Mouse (Mus musculus) T-helper 1 cell (primary cell): ENCODE measurements around the gene Hist1h1c.

Experiments used
- in situ Hi-C: fragments of 300-600 bp; cut with MboI, MseI; formaldehyde crosslinking; loops from one replicate; pipeline ENCODE4 v1.15.1; 2025; ENCODE audit warnings: high pct_unique_total_duplicates

Gene Hist1h1c

DNA sequence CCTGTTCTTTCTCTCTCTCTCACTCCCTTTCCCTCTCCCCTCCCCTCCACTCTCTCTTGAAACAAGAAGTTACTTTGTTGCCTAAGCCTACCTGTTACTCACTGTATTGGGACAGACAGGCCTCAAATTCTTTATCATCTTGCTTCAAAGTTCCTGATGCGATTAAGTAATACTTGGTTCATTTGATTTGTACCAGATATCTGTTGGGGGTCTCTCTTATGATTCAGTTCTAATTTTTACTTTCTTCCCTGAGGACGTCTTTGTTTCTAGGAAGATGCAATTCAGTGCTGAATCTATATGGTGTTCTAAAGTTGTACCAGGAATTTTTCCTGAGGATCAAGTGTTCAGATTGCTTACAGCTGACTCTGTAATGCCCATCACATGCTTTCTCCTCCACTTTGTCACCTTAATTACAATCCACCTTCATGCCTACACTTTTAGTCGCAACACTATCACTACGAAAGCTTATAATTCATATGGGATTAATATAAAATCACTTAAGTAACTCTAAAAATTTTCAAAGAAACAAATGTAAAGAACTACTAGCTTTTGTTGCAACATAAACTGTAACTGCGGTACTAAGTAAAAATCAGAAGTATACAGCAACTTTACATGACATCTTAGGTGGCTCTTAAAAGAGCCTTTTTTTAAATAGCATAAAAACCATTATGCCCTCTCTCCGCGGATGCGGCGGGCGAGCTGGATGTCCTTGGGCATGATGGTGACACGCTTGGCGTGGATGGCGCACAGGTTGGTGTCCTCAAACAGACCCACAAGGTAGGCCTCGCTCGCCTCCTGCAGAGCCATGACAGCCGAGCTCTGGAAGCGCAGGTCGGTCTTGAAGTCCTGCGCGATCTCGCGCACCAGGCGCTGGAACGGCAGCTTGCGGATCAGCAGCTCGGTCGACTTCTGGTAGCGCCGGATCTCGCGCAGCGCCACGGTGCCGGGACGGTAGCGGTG, 6.1 kb downstream of the Hist1h1c start:
- in situ Hi-C loops = loop anchor here (10.0 kb wide), 1 partner anchor 1700 kb away; the partner anchor contains the start of genes Hist1h2ag, Hist1h2bj and Hist1h4i

DNA sequence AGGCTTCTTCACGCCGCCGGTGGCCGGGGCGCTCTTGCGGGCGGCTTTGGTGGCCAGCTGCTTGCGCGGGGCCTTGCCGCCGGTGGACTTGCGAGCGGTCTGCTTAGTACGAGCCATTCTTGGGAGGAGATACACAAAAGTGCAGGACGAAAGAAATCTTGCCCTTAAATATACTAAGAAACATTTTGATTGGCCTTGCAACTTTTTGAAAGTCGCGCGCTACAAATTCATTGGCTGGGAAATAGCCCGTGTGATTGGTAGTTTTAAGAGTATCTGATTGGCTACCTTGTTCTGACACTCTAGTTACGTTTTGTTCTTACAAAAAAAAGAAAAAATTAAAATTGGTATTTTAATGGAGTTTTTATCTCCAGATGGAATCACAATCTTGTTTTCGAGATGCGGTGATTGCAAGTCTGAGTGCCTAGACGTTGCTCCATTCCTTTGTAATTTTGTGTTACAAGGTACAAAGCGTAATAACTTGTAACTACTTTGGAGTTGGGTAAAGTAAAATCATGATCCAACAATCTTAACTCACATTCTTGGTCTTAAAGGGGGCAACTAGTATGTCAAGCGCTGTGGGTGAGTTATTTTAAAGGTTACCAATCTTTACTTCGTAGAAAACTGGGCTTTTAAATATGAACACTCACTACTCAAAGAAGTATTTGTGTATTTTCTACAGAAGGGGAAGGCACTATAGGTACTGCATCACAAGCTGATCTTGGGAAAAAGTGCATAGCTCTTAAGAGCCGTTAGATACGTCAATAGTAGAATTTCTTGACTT, 7.0 kb downstream of the Hist1h1c start, which contains the start of gene Hist1h3c:
Gene Hist1h3c, minus strand, starts transcription at position 222 of the 781 bp plus-strand sequence.
- in situ Hi-C loops = loop anchor here (10.0 kb wide), 1 partner anchor 1701 kb away; the partner anchor contains the start of genes Hist1h2ag, Hist1h2bj and Hist1h4i

DNA sequence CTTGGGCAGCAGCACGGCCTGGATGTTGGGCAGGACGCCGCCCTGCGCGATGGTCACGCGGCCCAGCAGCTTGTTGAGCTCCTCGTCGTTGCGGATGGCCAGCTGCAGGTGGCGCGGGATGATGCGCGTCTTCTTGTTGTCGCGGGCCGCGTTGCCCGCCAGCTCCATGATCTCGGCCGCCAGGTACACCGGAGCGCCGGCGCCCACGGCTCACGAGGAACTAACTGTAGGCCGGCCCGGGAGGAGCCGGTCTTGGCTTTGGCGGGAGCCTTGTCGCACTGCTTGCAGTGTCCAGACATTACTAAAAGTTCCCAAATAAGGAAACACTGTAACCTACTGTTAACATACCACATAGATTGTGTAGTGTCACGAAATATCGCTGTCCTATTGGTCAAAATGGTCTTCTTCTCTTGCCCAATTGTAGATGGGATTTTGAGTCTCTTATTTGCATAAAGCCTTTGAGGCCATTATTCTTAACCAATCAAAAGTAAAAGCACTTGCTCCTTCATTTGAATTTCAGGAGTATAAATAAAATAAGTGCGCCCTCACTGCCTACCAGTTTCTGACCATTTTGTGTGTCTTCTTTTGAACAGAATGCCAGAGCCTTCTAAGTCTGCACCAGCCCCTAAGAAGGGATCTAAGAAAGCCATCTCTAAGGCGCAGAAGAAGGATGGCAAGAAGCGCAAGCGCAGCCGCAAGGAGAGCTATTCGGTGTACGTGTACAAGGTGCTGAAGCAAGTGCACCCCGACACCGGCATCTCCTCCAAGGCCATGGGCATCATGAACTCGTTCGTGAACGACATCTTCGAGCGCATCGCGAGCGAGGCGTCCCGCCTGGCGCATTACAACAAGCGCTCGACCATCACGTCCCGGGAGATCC, 7.8 kb downstream of the Hist1h1c start, which contains the start of gene Hist1h2bb:
Gene Hist1h2bb, plus strand, starts transcription at position 534 of the 880 bp plus-strand sequence.
- in situ Hi-C loops = loop anchor here (10.0 kb wide), 1 partner anchor 1702 kb away; the partner anchor contains the start of genes Hist1h2ag, Hist1h2bj and Hist1h4i

DNA sequence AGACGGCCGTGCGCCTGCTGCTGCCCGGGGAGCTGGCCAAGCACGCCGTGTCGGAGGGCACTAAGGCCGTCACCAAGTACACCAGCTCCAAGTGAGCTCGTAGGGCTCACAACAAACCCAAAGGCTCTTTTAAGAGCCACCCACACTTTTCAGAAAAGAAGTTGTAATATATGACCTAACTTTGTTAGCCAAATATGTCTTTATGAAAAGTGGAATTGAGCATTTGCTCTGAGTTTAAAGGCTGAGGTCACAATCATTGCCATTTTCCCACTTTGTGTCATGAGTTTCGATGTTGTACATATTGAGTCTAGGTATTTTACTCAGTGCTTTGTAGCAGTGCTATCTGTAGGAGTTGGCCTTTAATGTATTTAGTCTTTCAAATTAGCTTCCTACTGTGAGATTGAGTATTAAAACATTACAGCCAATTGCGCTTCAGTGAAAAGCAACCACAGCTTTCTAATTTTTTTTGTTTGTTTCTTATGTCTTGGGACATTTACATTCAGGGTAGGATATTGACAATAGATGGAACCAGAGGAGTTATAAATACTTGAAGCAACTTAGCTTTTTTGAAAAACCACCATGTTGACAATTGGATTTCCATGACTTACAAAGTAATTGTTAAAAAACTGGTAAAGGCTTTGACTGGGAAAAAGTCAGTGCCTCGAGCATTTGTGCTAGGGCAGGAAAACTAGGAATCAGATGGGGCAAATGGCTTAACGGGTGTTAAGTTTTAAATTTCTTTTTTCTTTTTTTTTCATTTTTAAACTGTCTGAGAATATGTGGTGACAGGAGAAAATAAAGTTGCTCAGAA, 8.7 kb downstream of the Hist1h1c start:
- in situ Hi-C loops = loop anchor here (10.0 kb wide), 1 partner anchor 1702 kb away; the partner anchor contains the start of genes Hist1h2ag, Hist1h2bj and Hist1h4i

DNA sequence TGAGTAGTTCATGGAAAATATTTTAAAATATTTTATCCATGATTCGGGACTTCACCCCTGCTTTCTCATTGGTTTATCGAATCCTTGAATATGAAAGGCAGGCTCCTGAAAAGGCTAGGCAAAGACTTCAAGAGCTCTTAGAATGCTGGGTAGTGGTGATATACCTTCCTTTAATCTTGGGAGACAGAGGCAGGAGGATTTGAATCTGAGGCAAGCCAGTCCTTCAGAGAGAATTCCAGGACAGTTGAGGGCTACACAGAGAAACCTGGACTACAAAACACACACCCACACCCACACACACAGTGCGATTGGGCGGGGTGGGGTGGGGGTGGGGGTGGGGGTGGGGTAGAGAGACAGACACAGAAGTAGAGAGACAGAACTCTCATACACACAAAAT, 9.3 kb downstream of the Hist1h1c start:
- in situ Hi-C loops = loop anchor here (10.0 kb wide), 1 partner anchor 1703 kb away; the partner anchor contains the start of genes Hist1h2ag, Hist1h2bj and Hist1h4i

DNA sequence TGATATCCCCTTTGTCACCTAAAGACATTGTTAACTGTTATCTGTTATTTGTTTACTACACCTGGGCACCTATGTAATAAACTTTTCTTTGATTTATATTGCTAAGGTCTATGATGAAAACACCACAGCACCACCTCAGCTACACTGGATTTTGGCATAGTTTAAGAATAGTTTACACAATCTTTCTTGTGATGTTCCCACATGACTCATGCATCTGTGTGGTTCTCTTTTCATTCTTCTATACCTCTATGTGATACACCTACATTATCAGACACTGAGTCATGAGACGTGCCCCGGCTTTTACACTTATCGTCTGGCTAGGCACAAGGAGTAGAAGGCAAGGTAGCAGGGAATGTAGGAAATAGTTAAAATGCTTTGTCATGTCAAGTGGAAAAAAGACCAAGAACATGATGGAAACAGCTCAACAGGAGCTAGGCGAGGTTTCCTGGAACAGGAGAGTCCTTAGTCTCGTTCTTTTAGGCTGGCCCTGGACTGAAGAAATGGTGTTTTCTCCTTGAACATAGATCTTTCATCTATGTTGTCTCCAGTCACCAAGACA, 11.0 kb downstream of the Hist1h1c start:
- in situ Hi-C loops = loop anchor here (10.0 to 25.0 kb wide), 4 partner anchors 315 to 1962 kb away; partner anchors contain the start of genes Gmnn, Hist1h1b, Hist1h2ag and Hist1h2an

DNA sequence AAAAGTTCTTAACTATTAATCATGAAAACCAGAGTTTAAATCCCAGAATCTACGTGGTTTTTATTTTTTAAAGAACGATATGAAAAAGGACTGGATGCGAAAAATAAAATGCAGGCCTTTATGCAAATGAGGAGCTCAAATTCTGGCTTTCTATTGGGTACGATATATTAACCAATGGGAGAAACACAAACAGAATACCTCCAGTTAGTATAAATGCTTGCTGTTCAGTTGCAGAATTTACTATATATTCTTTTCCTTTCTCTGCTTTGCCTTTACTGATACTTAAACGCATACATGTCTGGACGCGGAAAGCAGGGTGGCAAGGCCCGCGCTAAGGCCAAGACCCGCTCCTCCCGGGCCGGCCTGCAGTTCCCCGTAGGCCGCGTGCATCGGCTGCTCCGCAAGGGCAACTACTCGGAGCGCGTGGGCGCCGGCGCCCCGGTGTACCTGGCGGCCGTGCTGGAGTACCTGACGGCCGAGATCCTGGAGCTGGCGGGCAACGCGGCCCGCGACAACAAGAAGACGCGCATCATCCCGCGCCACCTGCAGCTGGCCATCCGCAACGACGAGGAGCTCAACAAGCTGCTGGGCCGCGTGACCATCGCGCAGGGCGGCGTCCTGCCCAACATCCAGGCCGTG, 12.3 kb downstream of the Hist1h1c start, which contains the start of gene Hist1h2ab:
Gene Hist1h2ab, plus strand, starts transcription at position 288 of the 639 bp plus-strand sequence.
- in situ Hi-C loops = loop anchor here (10.0 to 25.0 kb wide), 3 partner anchors 316 to 1964 kb away; partner anchors contain the start of genes Gmnn, Hist1h1b, Hist1h2an and Hist1h2bp

DNA sequence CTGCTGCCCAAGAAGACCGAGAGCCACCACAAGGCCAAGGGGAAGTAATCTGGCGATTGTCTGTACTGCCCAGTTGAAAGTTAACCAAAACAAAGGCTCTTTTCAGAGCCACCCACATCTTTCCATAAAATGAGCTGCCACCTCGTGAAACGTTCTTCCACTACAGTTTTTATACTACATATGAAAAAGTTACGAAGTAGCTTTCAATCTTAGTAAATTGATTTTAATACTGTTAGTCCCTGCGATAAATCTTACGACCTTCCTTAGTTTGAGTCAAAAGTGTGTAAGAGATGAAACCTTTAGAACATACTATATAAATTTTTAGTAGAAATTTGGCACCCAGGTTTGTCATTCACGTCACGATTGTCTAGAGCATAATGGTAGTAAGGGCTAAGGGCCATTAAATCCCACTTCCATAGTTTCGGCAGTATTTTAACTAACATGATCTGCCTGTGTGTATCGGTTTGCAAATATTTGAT, 12.9 kb downstream of the Hist1h1c start:
- in situ Hi-C loops = loop anchor here (10.0 to 25.0 kb wide), 3 partner anchors 317 to 1964 kb away; partner anchors contain the start of genes Gmnn, Hist1h1b, Hist1h2an and Hist1h2bp

DNA sequence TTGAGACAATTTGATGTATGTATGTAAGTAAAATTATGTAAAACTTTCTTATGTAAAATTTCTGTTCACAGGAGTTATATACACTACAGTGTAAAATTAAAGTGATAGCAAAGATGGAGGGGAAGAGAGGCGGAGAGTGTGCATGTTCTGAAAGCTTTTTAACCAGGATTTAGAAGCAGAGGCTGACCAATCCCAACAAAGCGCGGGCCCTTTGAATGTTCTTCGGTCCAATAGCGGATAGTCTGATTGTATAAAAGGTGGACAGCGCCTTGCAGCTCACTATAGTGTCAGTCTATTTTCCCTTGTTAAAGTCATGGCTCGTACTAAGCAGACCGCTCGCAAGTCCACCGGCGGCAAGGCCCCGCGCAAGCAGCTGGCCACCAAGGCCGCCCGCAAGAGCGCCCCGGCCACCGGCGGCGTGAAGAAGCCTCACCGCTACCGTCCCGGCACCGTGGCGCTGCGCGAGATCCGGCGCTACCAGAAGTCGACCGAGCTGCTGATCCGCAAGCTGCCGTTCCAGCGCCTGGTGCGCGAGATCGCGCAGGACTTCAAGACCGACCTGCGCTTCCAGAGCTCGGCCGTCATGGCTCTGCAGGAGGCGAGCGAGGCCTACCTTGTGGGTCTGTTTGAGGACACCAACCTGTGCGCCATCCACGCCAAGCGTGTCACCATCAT, 13.6 kb downstream of the Hist1h1c start, which contains the start of gene Hist1h3b:
Gene Hist1h3b, plus strand, starts transcription at position 201 of the 675 bp plus-strand sequence.
- in situ Hi-C loops = loop anchor here (10.0 to 25.0 kb wide), 3 partner anchors 317 to 1965 kb away; partner anchors contain the start of genes Gmnn, Hist1h1b, Hist1h2an and Hist1h2bp

DNA sequence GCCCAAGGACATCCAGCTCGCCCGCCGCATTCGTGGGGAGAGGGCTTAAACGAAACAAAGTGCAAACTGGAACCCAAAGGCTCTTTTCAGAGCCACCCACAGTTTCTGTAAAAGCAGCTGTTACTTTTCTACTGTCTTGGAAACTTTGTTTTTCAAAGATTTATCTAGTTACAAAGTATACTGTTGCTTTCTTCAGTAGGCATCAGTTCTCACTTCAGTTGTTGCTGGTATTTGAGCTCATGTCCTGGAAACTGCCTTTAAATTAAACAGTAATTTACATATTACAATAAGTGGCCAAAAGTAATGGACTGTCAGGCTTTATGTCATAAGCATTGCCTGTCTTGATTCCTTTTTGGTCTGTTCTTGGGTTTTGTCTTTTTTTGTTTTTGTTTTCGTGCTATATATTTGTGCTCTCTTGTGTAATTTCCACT, 14.1 kb downstream of the Hist1h1c start:
- in situ Hi-C loops = loop anchor here (10.0 to 25.0 kb wide), 3 partner anchors 318 to 1965 kb away; partner anchors contain the start of genes Gmnn, Hist1h1b, Hist1h2an and Hist1h2bp

DNA sequence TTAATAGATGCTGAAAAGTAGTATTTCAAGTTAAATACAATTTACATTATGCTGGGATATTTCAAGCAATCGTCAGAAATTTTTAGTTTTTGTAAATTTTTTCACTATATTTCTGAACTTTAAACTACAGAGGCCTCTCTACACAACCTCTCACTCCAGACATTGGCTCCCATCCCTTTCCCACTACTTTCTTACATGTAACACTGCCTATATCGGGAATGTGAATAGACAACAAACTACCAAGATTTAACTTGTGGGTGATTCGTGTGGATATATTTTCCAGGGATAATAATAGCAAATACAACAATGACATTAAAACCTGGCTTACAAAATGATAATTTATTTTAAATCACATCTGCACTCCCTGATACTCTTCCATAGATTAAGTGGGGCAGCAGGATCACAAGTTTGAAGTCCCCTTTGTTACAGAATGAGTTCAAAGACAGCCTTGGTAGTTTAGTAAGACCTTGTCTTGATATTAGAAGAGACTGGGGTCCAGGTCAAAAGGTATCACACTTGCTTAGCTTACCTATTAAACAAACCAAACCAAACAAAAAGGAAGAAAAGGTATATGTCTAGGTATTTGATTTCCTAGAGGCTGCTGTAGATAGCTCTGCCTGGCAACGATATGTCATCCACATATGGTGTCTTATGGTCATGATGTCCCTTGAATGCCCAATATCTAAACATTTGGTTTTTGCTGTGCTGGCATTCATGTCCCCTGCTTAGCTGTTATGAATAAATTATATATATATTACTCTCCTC, 14.9 kb downstream of the Hist1h1c start:
- in situ Hi-C loops = loop anchor here (10.0 to 25.0 kb wide), 3 partner anchors 319 to 1966 kb away; partner anchors contain the start of genes Gmnn, Hist1h1b, Hist1h2an and Hist1h2bp

DNA sequence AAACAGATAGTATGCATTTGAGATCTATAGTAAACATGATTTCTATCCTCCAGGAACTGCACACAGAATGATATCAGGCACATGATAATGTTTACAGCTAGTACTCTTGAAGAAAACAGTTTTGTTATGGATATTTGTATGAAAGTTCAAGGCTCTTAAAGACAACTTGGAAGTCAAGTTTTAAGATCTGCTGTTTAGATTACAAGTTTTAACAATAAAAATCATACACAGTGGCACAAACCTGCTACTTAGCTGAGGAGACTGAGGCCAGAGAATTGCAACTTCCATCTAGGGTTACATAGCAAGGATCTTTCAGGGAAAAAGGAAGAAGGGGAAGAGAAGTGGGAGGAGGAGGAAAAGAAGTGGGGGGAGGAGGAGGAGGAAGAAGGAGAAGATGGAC, 16.4 kb downstream of the Hist1h1c start:
- in situ Hi-C loops = loop anchor here (10.0 to 25.0 kb wide), 3 partner anchors 320 to 1968 kb away; partner anchors contain the start of genes Gmnn, Hist1h1b, Hist1h2an and Hist1h2bp

DNA sequence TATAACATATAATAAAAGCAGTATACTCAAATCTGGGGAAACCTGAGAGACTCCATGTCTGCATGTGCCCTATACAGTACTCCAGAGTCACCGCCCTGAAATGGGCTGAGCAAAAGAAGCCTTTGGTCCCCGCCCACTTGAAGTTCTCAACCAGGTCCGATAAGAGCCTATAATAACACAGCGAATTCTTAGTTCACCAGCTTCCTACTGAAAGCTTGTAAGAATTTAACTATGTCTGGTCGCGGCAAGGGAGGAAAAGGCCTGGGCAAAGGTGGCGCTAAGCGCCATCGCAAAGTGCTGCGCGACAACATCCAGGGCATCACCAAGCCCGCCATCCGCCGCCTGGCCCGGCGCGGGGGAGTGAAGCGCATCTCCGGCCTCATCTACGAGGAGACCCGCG, 18.2 kb downstream of the Hist1h1c start, which contains the start of gene Hist1h4b:
Gene Hist1h4b, plus strand, starts transcription at position 224 of the 400 bp plus-strand sequence.
- in situ Hi-C loops = loop anchor here (10.0 to 25.0 kb wide), 3 partner anchors 322 to 1969 kb away; partner anchors contain the start of genes Gmnn, Hist1h1b, Hist1h2an and Hist1h2bp

DNA sequence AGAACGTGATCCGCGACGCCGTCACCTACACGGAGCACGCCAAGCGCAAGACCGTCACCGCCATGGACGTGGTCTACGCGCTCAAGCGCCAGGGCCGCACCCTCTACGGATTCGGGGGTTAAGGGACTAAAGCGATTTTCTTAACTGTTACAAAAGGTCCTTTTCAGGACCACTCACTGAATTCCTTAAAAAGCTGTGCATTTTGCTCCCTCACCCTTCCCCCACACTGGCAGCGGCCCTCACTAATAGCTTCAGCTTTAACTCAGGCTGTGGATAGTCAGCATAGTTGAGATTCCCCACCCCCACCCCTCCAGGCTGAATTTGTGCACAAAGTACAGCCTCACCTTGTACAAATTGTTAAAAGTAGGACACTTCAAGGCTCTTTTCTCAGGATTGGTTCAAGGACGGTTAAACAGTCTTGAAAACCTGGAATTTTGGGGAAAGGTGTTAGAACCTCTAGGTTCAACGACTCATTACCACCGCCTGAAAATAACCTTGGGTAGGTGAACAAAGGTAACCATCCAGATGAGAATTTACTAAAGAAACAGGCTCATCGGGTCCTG, 18.7 kb downstream of the Hist1h1c start:
- in situ Hi-C loops = loop anchor here (10.0 to 25.0 kb wide), 3 partner anchors 322 to 1970 kb away; partner anchors contain the start of genes Gmnn, Hist1h1b, Hist1h2an and Hist1h2bp

DNA sequence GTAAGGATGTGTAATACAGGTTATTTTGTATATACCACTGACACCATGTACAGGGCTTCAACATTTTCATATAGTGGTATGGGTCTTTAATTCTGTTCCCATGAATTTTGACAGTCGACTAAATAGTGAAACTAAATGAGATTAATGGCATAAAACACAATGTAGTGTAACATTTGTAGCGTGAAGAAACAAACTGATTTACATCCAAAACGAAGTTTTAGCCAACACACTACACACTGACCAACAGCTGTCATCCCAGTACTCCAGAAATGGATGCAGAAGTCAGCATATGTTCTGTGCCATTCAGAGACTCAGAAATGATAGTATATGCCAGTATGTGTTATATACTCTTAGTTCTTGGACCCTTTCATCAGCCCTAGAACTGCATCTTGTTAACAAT, 19.3 kb downstream of the Hist1h1c start:
- in situ Hi-C loops = loop anchor here (10.0 to 25.0 kb wide), 3 partner anchors 323 to 1971 kb away; partner anchors contain the start of genes Gmnn, Hist1h1b, Hist1h2an and Hist1h2bp
